Mouse (Mus musculus): Measurements from ENCODE around the gene Myh14.

Myh14 gene

DNA sequence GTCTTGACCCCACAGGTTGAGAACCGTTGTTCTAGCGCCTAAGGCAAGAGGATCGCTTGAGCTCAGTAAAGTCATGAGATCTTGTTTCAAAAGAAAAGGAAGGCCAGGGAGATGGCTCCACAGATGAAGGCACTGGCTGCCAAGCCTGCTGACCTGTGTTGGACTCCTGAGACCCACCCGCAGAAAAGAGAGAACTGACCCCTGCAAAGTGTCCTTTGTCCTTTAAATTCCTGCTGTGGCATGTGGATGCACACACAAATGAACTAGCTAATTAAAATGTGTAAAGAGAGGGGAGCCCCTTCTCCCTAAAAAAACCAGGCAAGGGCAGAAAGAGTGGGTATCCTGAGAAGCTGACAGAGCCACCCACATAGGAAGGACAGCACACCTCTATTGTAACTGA lies 98.8 kb downstream of the Myh14 start:
- peak; percentile 52 to 65 for DNase-seq

- no peak for DNase-seq
Measured at GRCm38 (mm10) chr7:44570989-44571388, 99.7 kb downstream of the Myh14 start.

DNA sequence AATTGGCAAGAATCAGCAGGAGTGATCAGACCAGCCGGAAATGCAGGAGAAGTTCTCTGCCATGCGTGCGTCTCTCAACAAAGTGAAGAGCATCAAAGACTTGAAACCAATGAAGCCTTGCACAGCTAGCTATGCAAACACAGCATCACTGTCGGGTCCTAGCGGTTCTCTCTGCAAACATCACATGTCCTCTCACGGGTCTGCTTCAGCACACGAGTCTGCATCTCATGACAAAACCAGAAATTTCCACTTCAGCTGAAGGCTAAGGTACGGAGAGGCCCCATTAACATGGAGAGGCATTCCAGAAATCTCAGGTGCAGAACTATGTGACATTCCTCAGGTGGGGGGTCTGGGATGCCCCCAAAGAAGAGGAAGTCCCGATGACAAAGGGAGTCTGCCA lies 101.8 kb downstream of the Myh14 start:
- no peak for DNase-seq

- no peak for DNase-seq
Measured at GRCm38 (mm10) chr7:44565414-44565813, 105.2 kb downstream of the Myh14 start.

DNA sequence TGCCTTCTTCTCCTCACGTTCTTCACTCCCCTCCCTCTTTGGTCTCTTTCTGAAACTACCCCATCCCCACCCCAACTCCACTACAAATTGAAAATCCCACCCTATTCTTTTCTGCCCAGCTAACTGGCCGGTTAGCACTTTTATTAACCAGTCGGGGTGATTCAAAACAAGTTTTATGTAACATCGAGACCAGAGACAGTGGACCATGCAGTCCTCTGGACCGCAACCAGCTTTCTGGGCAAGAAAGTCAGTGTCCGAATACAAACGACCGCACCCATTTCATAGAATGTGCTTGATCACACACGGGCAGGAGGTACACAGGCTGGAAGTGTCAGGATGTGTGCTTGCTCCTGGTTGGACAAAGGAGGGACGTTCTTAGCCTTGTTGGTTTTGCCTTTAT lies 106.2 kb downstream of the Myh14 start:
- DNase-seq, result peak; percentile 71 to 73

- DNase-seq, result peak; percentile 27 to 39
Measured at GRCm38 (mm10) chr7:44563284-44563683, 107.4 kb downstream of the Myh14 start.

- DNase-seq, result peak; percentile 82 to 93
Measured at GRCm38 (mm10) chr7:44560435-44561400, 109.9 kb downstream of the Myh14 start.

GRCm38 (mm10) chr7:44557629-44558028 lies 113.0 kb downstream of the Myh14 start:
- DNase-seq, result no peak
